Mouse (Mus musculus) liver, adult 2 months (tissue): Measurements from ENCODE around the gene Wdr1.

Source experiments
- CTCF ChIP-seq: fragments of 200-500 bp; IDR thresholded peaks from 2 replicates; pipeline ENCODE4 v1.5.1; 2011; ENCODE audit warnings: low read depth, low read length, control low read depth
- POLR2A ChIP-seq: fragments of 200-500 bp; IDR thresholded peaks from 2 replicates; pipeline ENCODE4 v1.6.1; 2011; ENCODE audit warnings: low read length, control low read depth; ENCODE audit not compliant: insufficient read depth; ENCODE audit errors: extremely low read depth

DNA sequence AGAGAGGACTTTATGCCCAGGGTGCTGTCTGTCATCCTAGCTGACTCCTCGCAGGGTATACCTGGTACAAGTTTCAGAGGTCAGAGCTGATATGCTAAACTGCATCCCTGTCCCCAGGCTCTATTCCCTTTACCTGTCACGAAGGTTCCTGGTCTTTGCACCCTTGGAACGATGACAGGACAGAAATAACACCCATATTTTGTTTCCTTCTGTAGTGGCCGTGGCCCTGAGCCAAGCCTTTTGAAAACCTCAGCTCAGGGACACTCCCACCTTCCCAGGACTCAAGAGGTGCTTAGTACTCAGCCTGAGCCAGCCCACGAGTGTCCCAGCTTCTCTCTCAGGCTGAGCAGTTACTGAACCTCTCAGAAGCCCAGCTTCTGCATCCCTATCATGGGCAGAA, 64.5 kb downstream of the Wdr1 start:
- no peak for TF ChIP-seq CTCF
- TF ChIP-seq POLR2A, result no peak
